Mouse (Mus musculus): ENCODE results near the gene Hnf1b. TPM values are rescaled to one million over a fixed set of nuclear protein-coding genes. Genes with fewer than 3 reads are reported as not detected.

Hnf1b gene
- polyA plus RNA-seq, 1 experiment from 2014 or later = 0.30 TPM

DNA sequence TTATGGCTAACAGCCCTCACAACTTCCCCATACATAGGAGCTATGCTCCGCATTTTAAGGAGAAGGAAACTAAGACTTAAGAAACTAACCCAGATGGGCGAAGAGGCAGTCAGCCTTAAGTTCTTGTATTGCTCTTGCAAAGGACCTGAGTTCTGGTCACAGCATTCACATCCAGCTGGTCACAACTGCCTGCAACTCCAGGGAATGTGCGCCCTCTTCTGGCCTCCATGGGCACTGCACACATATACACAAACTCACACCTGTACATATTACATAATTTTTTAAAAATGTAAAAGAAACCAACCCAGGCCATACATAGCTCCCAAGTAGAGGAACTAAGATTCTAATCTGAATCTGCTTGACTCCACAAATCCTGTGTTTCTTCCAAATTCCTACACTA is 77.2 kb downstream of the Hnf1b start:
- Histone ChIP-seq H3K9ac (ENCODE audit: low read depth, low read length) (no peak overlapping the region), H3K4me2 (no peak overlapping the region), H3K4me1 (ENCODE audit: control insufficient read depth, insufficient read depth, low read length) (no peaks in the 10 kb centered on the region), H3K4me3 (ENCODE audit: low read depth, low read length) (no peak overlapping the region), H3K27me3 (ENCODE audit: control insufficient read depth, insufficient read depth, low read length) (no peaks in the 10 kb centered on the region), H3K36me3 (ENCODE audit: control insufficient read depth, insufficient read depth, low read length) (no peaks in the 10 kb centered on the region), H3K9me3 (replicated peaks; ENCODE audit: control insufficient read depth, low read length) (no peaks in the 10 kb centered on the region), H3K27ac (ENCODE audit: low read depth, low read length) (no peak overlapping the region)
- ATAC-seq (replicated peaks; ENCODE audit: insufficient number of reproducible peaks, low FRiP score, low TSS enrichment) = no peak
- 61% methylated on average over 3 of the region's 3 CpGs for WGBS (ENCODE audit: insufficient replicate concordance)

- Histone ChIP-seq H3K9me3 (replicated peaks; ENCODE audit: control insufficient read depth, low read length) (no peaks in the 10 kb centered on the region), H3K36me3 (ENCODE audit: control insufficient read depth, insufficient read depth, low read length) (no peaks in the 10 kb centered on the region), H3K27me3 (ENCODE audit: control insufficient read depth, insufficient read depth, low read length) (no peaks in the 10 kb centered on the region), H3K4me2 (no peak overlapping the region), H3K4me3 (ENCODE audit: low read depth, low read length) (no peak overlapping the region), H3K4me1 (ENCODE audit: control insufficient read depth, insufficient read depth, low read length) (no peaks in the 10 kb centered on the region), H3K9ac (ENCODE audit: low read depth, low read length) (no peak overlapping the region), H3K27ac (ENCODE audit: low read depth, low read length) (no peak overlapping the region)
- 65% methylated on average over 10 of the region's 10 CpGs for WGBS (ENCODE audit: insufficient replicate concordance)
- ATAC-seq (replicated peaks; ENCODE audit: insufficient number of reproducible peaks, low FRiP score, low TSS enrichment) = no peak
Measured at GRCm38 (mm10) chr11:83932506-83933106, 82.7 kb downstream of the Hnf1b start.

GRCm38 (mm10) chr11:83933376-83933775 is 83.5 kb downstream of the Hnf1b start:
- Histone ChIP-seq H3K9me3 (replicated peaks; ENCODE audit: control insufficient read depth, low read length) (no peaks in the 10 kb centered on the region), H3K36me3 (ENCODE audit: control insufficient read depth, insufficient read depth, low read length) (no peaks in the 10 kb centered on the region), H3K4me3 (ENCODE audit: low read depth, low read length) (no peak overlapping the region), H3K4me2 (no peak overlapping the region), H3K27me3 (ENCODE audit: control insufficient read depth, insufficient read depth, low read length) (no peaks in the 10 kb centered on the region), H3K9ac (ENCODE audit: low read depth, low read length) (no peak overlapping the region), H3K4me1 (ENCODE audit: control insufficient read depth, insufficient read depth, low read length) (no peaks in the 10 kb centered on the region), H3K27ac (ENCODE audit: low read depth, low read length) (no peak overlapping the region)
- no peak for ATAC-seq (replicated peaks; ENCODE audit: insufficient number of reproducible peaks, low FRiP score, low TSS enrichment)
- 83% methylated on average over 4 of the region's 4 CpGs for WGBS (ENCODE audit: insufficient replicate concordance)

- no peak overlapping the region for H3K27ac ChIP-seq (ENCODE audit: low read depth, low read length)
- WGBS (ENCODE audit: insufficient replicate concordance) = 20% methylated on average over 7 of the region's 7 CpGs
- no peak overlapping the region for H3K4me3 ChIP-seq (ENCODE audit: low read depth, low read length)
- H3K4me2 ChIP-seq = no peak overlapping the region
- no peaks in the 10 kb centered on the region for H3K4me1 ChIP-seq (ENCODE audit: control insufficient read depth, insufficient read depth, low read length)
- H3K27me3 ChIP-seq (ENCODE audit: control insufficient read depth, insufficient read depth, low read length) = peaks cover 6% of the 10 kb centered on the region; the same call in 1 of the 2 replicates
- H3K9ac ChIP-seq (ENCODE audit: low read depth, low read length) = no peak overlapping the region
- H3K36me3 ChIP-seq (ENCODE audit: control insufficient read depth, insufficient read depth, low read length) = no peaks in the 10 kb centered on the region
- ATAC-seq (replicated peaks; ENCODE audit: insufficient number of reproducible peaks, low FRiP score, low TSS enrichment) = no peak
- H3K9me3 ChIP-seq (replicated peaks; ENCODE audit: control insufficient read depth, low read length) = no peaks in the 10 kb centered on the region
Measured at GRCm38 (mm10) chr11:83935986-83936665, 86.3 kb downstream of the Hnf1b start.

GRCm38 (mm10) chr11:83938556-83938955 is 88.7 kb downstream of the Hnf1b start:
- Histone ChIP-seq H3K36me3 (ENCODE audit: control insufficient read depth, insufficient read depth, low read length) (no peaks in the 10 kb centered on the region), H3K9me3 (replicated peaks; ENCODE audit: control insufficient read depth, low read length) (no peaks in the 10 kb centered on the region), H3K4me3 (ENCODE audit: low read depth, low read length) (no peak overlapping the region), H3K4me1 (ENCODE audit: control insufficient read depth, insufficient read depth, low read length) (peaks cover 6% of the 10 kb centered on the region), H3K27me3 (ENCODE audit: control insufficient read depth, insufficient read depth, low read length) (peaks cover 6% of the 10 kb centered on the region; the same call in 1 of the 2 replicates), H3K4me2 (no peak overlapping the region), H3K27ac (ENCODE audit: low read depth, low read length) (no peak overlapping the region), H3K9ac (ENCODE audit: low read depth, low read length) (no peak overlapping the region)
- WGBS (ENCODE audit: insufficient replicate concordance) = 73% methylated on average over 8 of the region's 8 CpGs
- no peak for ATAC-seq (replicated peaks; ENCODE audit: insufficient number of reproducible peaks, low FRiP score, low TSS enrichment)

GRCm38 (mm10) chr11:83941950-83942840 is 92.3 kb downstream of the Hnf1b start, which contains the start of gene Ddx52:
Gene Ddx52 (plus strand): TSS chr11:83942062.
- Histone ChIP-seq H3K4me3 (ENCODE audit: low read depth, low read length) (peak within 1 kb of the TSS; percentile 90), H3K27ac (ENCODE audit: low read depth, low read length) (peak within 1 kb of the TSS; percentile 68), H3K9ac (ENCODE audit: low read depth, low read length) (peak within 1 kb of the TSS; percentile 96), H3K4me1 (ENCODE audit: control insufficient read depth, insufficient read depth, low read length) (peaks cover 6% of the 10 kb centered on the region), H3K27me3 (ENCODE audit: control insufficient read depth, insufficient read depth, low read length) (peaks cover 6% of the 10 kb centered on the region; the same call in 1 of the 2 replicates), H3K4me2 (peak within 1 kb of the TSS; percentile 77), H3K9me3 (replicated peaks; ENCODE audit: control insufficient read depth, low read length) (no peaks in the 10 kb centered on the region), H3K36me3 (ENCODE audit: control insufficient read depth, insufficient read depth, low read length) (peaks cover 24% of the 10 kb centered on the region)
- WGBS (ENCODE audit: insufficient replicate concordance) = under 1% methylated on average over 49 of the region's 49 CpGs
- peak; percentile 74 for ATAC-seq (replicated peaks; ENCODE audit: insufficient number of reproducible peaks, low FRiP score, low TSS enrichment)

Other genes starting within 250 kb of the Hnf1b start
- not detected in 2 replicates for gene Rpl9-ps1, start 204.4 kb upstream of the Hnf1b start, polyA plus RNA-seq (2014; fragmentation: Nextera tagmentation; extraction: Ambion mirVana)
- 1.4 and 1.5 TPM in 2 replicates for gene Ccl3, start 200.7 kb upstream of the Hnf1b start, polyA plus RNA-seq (2014; fragmentation: Nextera tagmentation; extraction: Ambion mirVana)
- 0.26 TPM in 1 of 2 replicates, not detected in the other for gene Ccl4, start 187.5 kb upstream of the Hnf1b start, polyA plus RNA-seq (2014; fragmentation: Nextera tagmentation; extraction: Ambion mirVana)
- 0.66 TPM in 1 of 2 replicates, not detected in the other for gene Wfdc17, start 146.1 kb upstream of the Hnf1b start, polyA plus RNA-seq (2014; fragmentation: Nextera tagmentation; extraction: Ambion mirVana)
- 1.6 TPM in 2 replicates for gene Wfdc18, start 141.0 kb upstream of the Hnf1b start, polyA plus RNA-seq (2014; fragmentation: Nextera tagmentation; extraction: Ambion mirVana)
- not detected in 2 replicates for gene Wfdc21, start 103.1 kb upstream of the Hnf1b start, polyA plus RNA-seq (2014; fragmentation: Nextera tagmentation; extraction: Ambion mirVana)
- 13.5 and 16.1 TPM in 2 replicates for gene Heatr6, start 96.4 kb upstream of the Hnf1b start, polyA plus RNA-seq (2014; fragmentation: Nextera tagmentation; extraction: Ambion mirVana)
- 26.2 and 27.4 TPM in 2 replicates for gene Ddx52, start 92.0 kb downstream of the Hnf1b start, polyA plus RNA-seq (2014; fragmentation: Nextera tagmentation; extraction: Ambion mirVana)
- gene Synrg, start 114.4 kb downstream of the Hnf1b start, polyA plus RNA-seq (2014; fragmentation: Nextera tagmentation; extraction: Ambion mirVana) = 7.1 and 8.2 TPM in 2 replicates
- gene Dusp14, start 219.2 kb downstream of the Hnf1b start, polyA plus RNA-seq (2014; fragmentation: Nextera tagmentation; extraction: Ambion mirVana) = 6.1 and 6.3 TPM in 2 replicates

Measured in heart, embryonic 11.5 days (tissue).